Mouse (Mus musculus): ENCODE data around the gene Tshz3. TPM values are rescaled to one million over a fixed set of nuclear protein-coding genes. Genes with fewer than 3 reads are reported as not detected.

Gene Tshz3
- total and polyA plus RNA-seq, 3 experiments, result not detected

DNA sequence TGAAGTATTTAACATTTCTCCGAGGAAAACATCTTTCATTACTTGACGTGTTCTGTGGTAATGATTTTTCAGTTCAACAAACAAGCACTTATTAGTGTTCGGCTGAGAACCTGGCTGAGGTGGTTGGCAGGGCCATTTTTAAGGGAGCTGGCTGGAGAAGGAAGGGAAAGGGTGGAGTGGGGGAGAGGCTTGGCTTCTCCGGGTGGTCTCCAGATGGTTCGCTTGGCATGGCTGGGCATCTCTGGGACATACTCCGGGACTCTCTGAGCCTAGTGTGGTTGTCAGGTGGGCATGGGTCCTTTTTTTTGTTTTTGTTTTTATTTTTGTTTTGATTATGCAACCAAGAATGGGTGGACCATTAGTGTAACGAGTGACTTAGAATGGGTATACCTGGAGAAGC, 16.4 kb downstream of the Tshz3 start:
- H3K4me3 ChIP-seq (ENCODE audit: control insufficient read depth in 1 of 2, insufficient read depth in 1 of 2, low read depth in 2 of 2, low read length in 2 of 2), result no peak overlapping the region
- no peak overlapping the region for H3K27ac ChIP-seq (ENCODE audit: control insufficient read depth, low read depth, low read length)
- no peaks in the 10 kb centered on the region for H3K27me3 ChIP-seq (ENCODE audit: control insufficient read depth in 1 of 2, insufficient read depth in 2 of 2, low read length in 2 of 2)
- H3K36me3 ChIP-seq (ENCODE audit: control insufficient read depth in 1 of 2, insufficient read depth in 2 of 2, low read length in 2 of 2), result no peaks in the 10 kb centered on the region
- TF ChIP-seq UBTF (IDR thresholded peaks at IDR 0.05; ENCODE audit: borderline replicate concordance, insufficient read depth, low read depth, low read length), result no peak
- TF ChIP-seq MYB (IDR thresholded peaks at IDR 0.05; ENCODE audit: low read depth, low read length), result no peak
- no peak for TF ChIP-seq EP300 (IDR thresholded peaks at IDR 0.05; ENCODE audit: low read depth in 1 of 2, low read length in 2 of 2)
- no peak for TF ChIP-seq ETS1 (IDR thresholded peaks at IDR 0.05; ENCODE audit: low read depth, low read length)
- no peak for TF ChIP-seq RCOR1 (IDR thresholded peaks at IDR 0.05; ENCODE audit: low read depth, low read length)
- TF ChIP-seq ELF1 (IDR thresholded peaks at IDR 0.05; ENCODE audit: low read depth, low read length), result no peak
- no peak for TF ChIP-seq POLR2A (IDR thresholded peaks at IDR 0.05; ENCODE audit: control insufficient read depth in 1 of 2, insufficient read depth in 1 of 2, low read depth in 1 of 2, low read length in 2 of 2, poor library complexity in 1 of 2)
- TF ChIP-seq NRF1 (IDR thresholded peaks at IDR 0.05; ENCODE audit: insufficient read depth, low read depth, low read length, poor library complexity, severe bottlenecking), result no peak
- TF ChIP-seq MXI1 (IDR thresholded peaks at IDR 0.05; ENCODE audit: low read depth, low read length), result no peak
- TF ChIP-seq SMC3 (IDR thresholded peaks at IDR 0.05; ENCODE audit: low read depth, low read length), result no peak
- H3K79me2 ChIP-seq (ENCODE audit: control insufficient read depth, insufficient read depth, low read length, poor library complexity), result no peaks in the 10 kb centered on the region
- no peaks in the 10 kb centered on the region for H3K9me3 ChIP-seq (replicated peaks; ENCODE audit: insufficient read depth, low read length)
- no peak for DNase-seq (ENCODE audit: low read depth, low spot score)
- H3K9ac ChIP-seq (ENCODE audit: control insufficient read depth, low read depth, low read length, poor library complexity, severe bottlenecking), result no peak overlapping the region
- no peaks in the 10 kb centered on the region for H3K4me1 ChIP-seq (ENCODE audit: control insufficient read depth in 1 of 2, insufficient read depth in 2 of 2, low read length in 2 of 2)

DNA sequence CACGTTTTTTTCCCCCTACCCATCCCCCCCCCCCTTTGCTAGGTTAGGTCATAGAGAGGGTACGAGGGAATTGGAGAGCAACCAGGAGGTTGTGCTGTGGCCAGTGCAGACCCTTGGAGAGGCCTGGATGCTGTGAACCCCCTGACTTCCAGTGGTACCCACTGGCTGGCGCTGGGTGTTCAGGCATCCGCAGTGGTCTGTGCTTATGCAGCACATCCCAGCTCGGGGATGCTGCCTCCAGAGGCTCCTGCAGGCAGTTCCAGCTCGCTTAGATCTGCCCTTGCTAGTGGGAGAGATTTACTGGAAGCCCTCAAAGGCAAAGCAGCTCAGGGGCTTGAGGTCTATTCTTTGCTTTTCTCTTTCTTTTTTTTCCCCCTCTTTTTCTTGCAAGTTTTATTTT, 19.3 kb downstream of the Tshz3 start:
- Histone ChIP-seq H3K36me3 (ENCODE audit: control insufficient read depth in 1 of 2, insufficient read depth in 2 of 2, low read length in 2 of 2) (no peaks in the 10 kb centered on the region), H3K9ac (ENCODE audit: control insufficient read depth, low read depth, low read length, poor library complexity, severe bottlenecking) (no peak overlapping the region), H3K27ac (ENCODE audit: control insufficient read depth, low read depth, low read length) (no peak overlapping the region), H3K4me1 (ENCODE audit: control insufficient read depth in 1 of 2, insufficient read depth in 2 of 2, low read length in 2 of 2) (no peaks in the 10 kb centered on the region), H3K79me2 (ENCODE audit: control insufficient read depth, insufficient read depth, low read length, poor library complexity) (no peaks in the 10 kb centered on the region), H3K27me3 (ENCODE audit: control insufficient read depth in 1 of 2, insufficient read depth in 2 of 2, low read length in 2 of 2) (no peaks in the 10 kb centered on the region), H3K9me3 (replicated peaks; ENCODE audit: insufficient read depth, low read length) (no peaks in the 10 kb centered on the region), H3K4me3 (ENCODE audit: control insufficient read depth in 1 of 2, insufficient read depth in 1 of 2, low read depth in 2 of 2, low read length in 2 of 2) (no peak overlapping the region)
- no peak for DNase-seq (ENCODE audit: low read depth, low spot score)
- TF ChIP-seq MXI1 (IDR thresholded peaks at IDR 0.05; ENCODE audit: low read depth, low read length) (no peak), UBTF (IDR thresholded peaks at IDR 0.05; ENCODE audit: borderline replicate concordance, insufficient read depth, low read depth, low read length) (no peak), JUND (IDR thresholded peaks at IDR 0.05; ENCODE audit: low read depth, low read length) (no peak), NELFE (IDR thresholded peaks at IDR 0.05; ENCODE audit: low read depth, low read length) (no peak), USF2 (IDR thresholded peaks at IDR 0.05; ENCODE audit: borderline replicate concordance in 1 of 2, insufficient read depth in 1 of 2, low read depth in 1 of 2, low read length in 2 of 2) (no peak), POLR2A (IDR thresholded peaks at IDR 0.05; ENCODE audit: control insufficient read depth in 1 of 2, insufficient read depth in 1 of 2, low read depth in 1 of 2, low read length in 2 of 2, poor library complexity in 1 of 2) (no peak), E2F4 (IDR thresholded peaks at IDR 0.05; ENCODE audit: borderline replicate concordance, low read depth, low read length) (no peak), ZNF384 (IDR thresholded peaks at IDR 0.05; ENCODE audit: low read depth, low read length) (no peak), SMC3 (IDR thresholded peaks at IDR 0.05; ENCODE audit: low read depth, low read length) (no peak), MAFK (IDR thresholded peaks at IDR 0.05; ENCODE audit: borderline replicate concordance, low read depth, low read length) (no peak), ETS1 (IDR thresholded peaks at IDR 0.05; ENCODE audit: low read depth, low read length) (no peak), USF1 (IDR thresholded peaks at IDR 0.05; ENCODE audit: low read depth, low read length) (no peak), MYB (IDR thresholded peaks at IDR 0.05; ENCODE audit: low read depth, low read length) (no peak), ZMIZ1 (IDR thresholded peaks at IDR 0.05; ENCODE audit: low read depth, low read length) (no peak), ZKSCAN1 (IDR thresholded peaks at IDR 0.05; ENCODE audit: low read depth, low read length) (no peak), TAL1 (IDR thresholded peaks at IDR 0.05; ENCODE audit: low read length) (no peak), MEF2A (IDR thresholded peaks at IDR 0.05; ENCODE audit: extremely low read depth, insufficient replicate concordance, low read depth, low read length, poor library complexity, severe bottlenecking) (no peak), SIN3A (IDR thresholded peaks at IDR 0.05; ENCODE audit: low read length) (no peak)
